Mouse (Mus musculus) C2C12 (cell line): ENCODE results near the gene Tex29.

Experiments
- CEBPB ChIP-seq: IDR thresholded peaks from one replicate; pipeline ENCODE4 v1.6.1; 2011; ENCODE audit warnings: low read depth, mild to moderate bottlenecking, control low read depth, moderate library complexity
- CTCF ChIP-seq: IDR thresholded peaks from one replicate; pipeline ENCODE4 v1.5.1; 2011; ENCODE audit not compliant: control insufficient read depth, insufficient read depth, insufficient read length
- FOSL1 ChIP-seq: IDR thresholded peaks from one replicate; pipeline ENCODE4 v1.8.0; 2011; ENCODE audit warnings: mild to moderate bottlenecking, low read length; ENCODE audit not compliant: poor library complexity, insufficient read depth, severe bottlenecking
- MAX ChIP-seq: IDR thresholded peaks from one replicate; pipeline ENCODE4 v1.6.1; 2011; ENCODE audit warnings: mild to moderate bottlenecking, control low read depth
- MYOG ChIP-seq: IDR thresholded peaks from one replicate; pipeline ENCODE4 v1.6.1; 2011; ENCODE audit not compliant: control insufficient read depth, insufficient read length; ENCODE audit errors: extremely low read depth

DNA sequence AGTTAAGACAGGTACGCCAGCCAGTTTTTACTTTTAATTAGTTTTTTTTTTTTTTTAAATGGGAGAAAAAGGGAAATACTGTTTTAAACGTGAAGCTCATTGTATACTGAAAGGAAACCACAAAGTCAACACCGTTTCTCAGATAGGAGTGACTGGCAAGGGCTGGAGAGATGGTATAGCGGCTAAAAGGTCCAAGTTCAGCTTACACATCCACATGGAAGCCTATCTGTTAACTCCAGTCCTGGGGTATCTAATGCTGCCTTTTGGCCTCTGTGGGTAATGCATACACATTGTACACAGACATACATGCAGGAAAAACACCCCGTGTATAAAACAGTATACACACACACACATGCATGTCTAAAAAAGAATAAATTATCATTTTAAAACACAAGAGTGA is 8.3 kb upstream of the Tex29 start:
- TF ChIP-seq CTCF (no peak), MYOG (no peak), FOSL1 (no peak), CEBPB (no peak), MAX (no peak)
